In genomic region chr8:92847299-92847698, GRCm38 (mm10) we compare ENCODE assay signal across 7 mouse cellular contexts. TPM values are rescaled to one million over a fixed set of nuclear protein-coding genes. Genes with fewer than 3 reads are reported as not detected.
A peak's percentile ranks its signal among the peaks of the same experiment; 100 is the strongest.
DNase-seq lines count a peak whose midpoint lies in the region; ATAC-seq lines count a peak whose summit lies in the region.

No protein-coding gene starts in this region.

- 16% methylated on average over 9 of the region's 9 CpGs for WGBS in heart, embryonic 14.5 days
- WGBS in limb, embryonic 13.5 days, result 59% methylated on average over 9 of the region's 9 CpGs

- H3K4me3 ChIP-seq in heart, embryonic 14.5 days (ENCODE audit: control insufficient read depth in 1 of 2, insufficient read depth in 1 of 2, low read depth in 1 of 2, low read length in 2 of 2), result no peak overlapping the region
- no peak overlapping the region for H3K4me3 ChIP-seq in limb, embryonic 13.5 days

- peaks cover 19 to 27% of the 10 kb centered on the region in 2 experiments for H3K4me1 ChIP-seq in heart, embryonic 14.5 days (ENCODE audit: control insufficient read depth in 2 of 2, insufficient read depth in 2 of 2, low read length in 2 of 2)
- peaks cover 35% of the 10 kb centered on the region for H3K4me1 ChIP-seq in limb, embryonic 13.5 days

- no peaks in the 10 kb centered on the region for H3K9me3 ChIP-seq in heart, embryonic 14.5 days (ENCODE audit: control insufficient read depth, low read length)
- no peaks in the 10 kb centered on the region for H3K9me3 ChIP-seq in limb, embryonic 13.5 days

- H3K9ac ChIP-seq in heart, embryonic 14.5 days (ENCODE audit: low read length), result no peak overlapping the region
- H3K9ac ChIP-seq in limb, embryonic 13.5 days, result 0 out of 2 replicates have a peak overlapping the region, but pooled peaks have one; percentile 43

- ATAC-seq in heart, embryonic 14.5 days (ENCODE audit: insufficient number of reproducible peaks, insufficient read depth, low FRiP score, low read depth), result peak; percentile 67
- no peak for ATAC-seq in limb, embryonic 13.5 days (ENCODE audit: low FRiP score, low read depth)

- peaks cover 32% of the 10 kb centered on the region for H3K36me3 ChIP-seq in heart, embryonic 14.5 days (ENCODE audit: control insufficient read depth, insufficient read depth, low read length)
- peaks cover 92% of the 10 kb centered on the region for H3K36me3 ChIP-seq in limb, embryonic 13.5 days

- peak overlapping the region; percentile 70 to 83 for H3K27ac ChIP-seq in heart, embryonic 14.5 days (replicated peaks in 1 of 2; ENCODE audit: control insufficient read depth in 1 of 2, insufficient read depth in 1 of 2, low read depth in 2 of 2, low read length in 2 of 2)
- peak overlapping the region; percentile 70 for H3K27ac ChIP-seq in limb, embryonic 13.5 days

- H3K27me3 ChIP-seq in heart, embryonic 14.5 days (ENCODE audit: control insufficient read depth, insufficient read depth, low read length), result no peaks in the 10 kb centered on the region
- no peaks in the 10 kb centered on the region for H3K27me3 ChIP-seq in limb, embryonic 13.5 days

- H3K4me2 ChIP-seq in heart, embryonic 14.5 days (ENCODE audit: low read length), result peak overlapping the region; percentile 35
- H3K4me2 ChIP-seq in limb, embryonic 13.5 days (replicated peaks), result 0 out of 2 replicates have a peak overlapping the region, but pooled peaks have one; percentile 3

- DNase-seq in urinary bladder, postnatal 14 days (ENCODE audit: low spot score), result peak; percentile 56
- DNase-seq in urinary bladder, postnatal 25 days (ENCODE audit: low spot score), result no peak
- peak; percentile 77 for DNase-seq in retina, adult 2 months (ENCODE audit: low read depth, low spot score)
- DNase-seq in frontal cortex, postnatal 25 days (ENCODE audit: low spot score in 2 of 2), result no peak
- DNase-seq in testis, postnatal 10 days (ENCODE audit: low spot score), result no peak

RNA-seq across cellular contexts. Expression of gene Lpcat2, which starts 7.8 kb away (rescaled TPM):
- 5.0 and 5.7 TPM in 2 replicates for polyA plus RNA-seq in heart, embryonic 14.5 days (2014; fragmentation: Nextera tagmentation; extraction: Ambion mirVana)
- 11.7 and 11.8 TPM in 2 replicates for polyA plus RNA-seq in limb, embryonic 13.5 days (2015; fragmentation: Nextera tagmentation; extraction: Ambion mirVana)

RNA-seq across cellular contexts. Expression of gene Mmp2, which starts 20.2 kb away (rescaled TPM):
- polyA plus RNA-seq in heart, embryonic 14.5 days (2014; fragmentation: Nextera tagmentation; extraction: Ambion mirVana), result 123 and 131 TPM in 2 replicates
- 245 and 256 TPM in 2 replicates for polyA plus RNA-seq in limb, embryonic 13.5 days (2015; fragmentation: Nextera tagmentation; extraction: Ambion mirVana)

RNA-seq across cellular contexts. Expression of gene Capns2, which starts 53.9 kb away (rescaled TPM):
- polyA plus RNA-seq in heart, embryonic 14.5 days (2014; fragmentation: Nextera tagmentation; extraction: Ambion mirVana), result 0.20 and 0.67 TPM in 2 replicates
- 4.5 and 6.4 TPM in 2 replicates for polyA plus RNA-seq in limb, embryonic 13.5 days (2015; fragmentation: Nextera tagmentation; extraction: Ambion mirVana)

Comparison
In these comparisons a context has a peak if more than half of its experiments do, and no peak if none do; other contexts are left out.
1. DNase-seq: peak in urinary bladder, postnatal 14 days (single experiment) and retina, adult 2 months (single experiment); none in urinary bladder, postnatal 25 days (single experiment), frontal cortex, postnatal 25 days (0 of 2) and testis, postnatal 10 days (single experiment).